In the genomic region with DNA sequence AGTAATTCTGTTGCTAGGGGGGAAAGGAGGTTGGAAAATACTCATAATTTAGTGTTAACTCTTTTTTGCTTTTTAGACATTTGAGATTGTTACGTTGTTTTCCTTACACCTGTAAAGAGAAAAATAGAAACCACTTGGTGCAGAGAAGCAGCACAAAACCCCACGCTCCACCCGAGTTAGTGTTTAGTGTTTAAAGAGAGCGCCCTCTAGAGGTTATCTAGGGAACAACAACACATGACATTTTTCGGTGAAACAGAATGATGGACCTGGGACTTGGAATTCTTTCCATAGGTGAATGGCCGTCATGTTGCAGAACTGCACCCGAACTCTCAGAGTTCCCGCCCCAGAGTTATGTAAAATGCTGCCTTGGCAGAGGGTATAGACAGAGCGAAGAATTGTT, we compare ENCODE assay signal across 9 mouse cellular contexts. TPM values are rescaled to one million over a fixed set of nuclear protein-coding genes. Genes with fewer than 3 reads are reported as not detected.
DNase-seq lines count a peak whose midpoint lies in the region; ATAC-seq and TF ChIP-seq lines count a peak whose summit lies in the region.
"Had no signal": no experiment of that assay in that cellular context is flagged by ENCODE, and none has a peak within 500 bp of the region (broad histone marks: within the 10 kb centered on the region; RNA-seq: fewer than 3 reads in every experiment).

No protein-coding gene starts in this region.

- DNase-seq in adrenal gland, adult (ENCODE audit: inconsistent age in 2 of 2, low spot score in 1 of 2), result peak; percentile 29 to 86
- DNase-seq in adrenal gland, postnatal 4 days (ENCODE audit: low spot score in 2 of 2), result no peak
- DNase-seq in midbrain, embryonic 14.5 days, result peak; percentile 73
- no peak for DNase-seq in midbrain, embryonic 10.5 days (ENCODE audit: low spot score)
- DNase-seq in cerebellum, adult 8-10 months, result peak; percentile 60
- DNase-seq in kidney, postnatal 0 days (ENCODE audit: low spot score), result peak; percentile 65
- peak; percentile 74 for DNase-seq in lung, postnatal 25 days (ENCODE audit: low spot score)
- no peak for DNase-seq in forebrain, embryonic 10.5 days (ENCODE audit: extremely low spot score, low spot score)

- no peak overlapping the region for H3K4me3 ChIP-seq in midbrain, embryonic 14.5 days (replicated peaks; ENCODE audit: low read depth, low read length)
- H3K4me3 ChIP-seq in midbrain, embryonic 10.5 days, result no peak overlapping the region
- H3K4me3 ChIP-seq in kidney, postnatal 0 days (replicated peaks; ENCODE audit: low read depth, low read length), result no peak overlapping the region
- H3K4me3 ChIP-seq in forebrain, embryonic 10.5 days, result no peak overlapping the region
- H3K4me3 ChIP-seq: heart, embryonic 13.5 days had no signal

- 31% methylated on average over 9 of the region's 9 CpGs for WGBS in midbrain, embryonic 14.5 days
- 33% methylated on average over 9 of the region's 9 CpGs for WGBS in midbrain, embryonic 10.5 days
- WGBS in kidney, postnatal 0 days, result 24% methylated on average over 9 of the region's 9 CpGs
- WGBS in forebrain, embryonic 10.5 days, result 36% methylated on average over 9 of the region's 9 CpGs

- H3K27me3 ChIP-seq in midbrain, embryonic 14.5 days (ENCODE audit: control insufficient read depth, insufficient read depth, low read length), result no peaks in the 10 kb centered on the region
- no peaks in the 10 kb centered on the region for H3K27me3 ChIP-seq in midbrain, embryonic 10.5 days (ENCODE audit: low read depth, poor library complexity, severe bottlenecking)
- H3K27me3 ChIP-seq in kidney, postnatal 0 days (ENCODE audit: insufficient read depth, low read length), result no peaks in the 10 kb centered on the region
- no peaks in the 10 kb centered on the region; the same call in 1 of the 2 replicates for H3K27me3 ChIP-seq in forebrain, embryonic 10.5 days (ENCODE audit: poor library complexity, severe bottlenecking)

- TF ChIP-seq CTCF in kidney, postnatal 0 days (IDR thresholded peaks at IDR 0.05; ENCODE audit: low read depth), result peak; percentile 84

- H3K9ac ChIP-seq in midbrain, embryonic 14.5 days (replicated peaks; ENCODE audit: low read length), result no peak overlapping the region
- H3K9ac ChIP-seq in kidney, postnatal 0 days (ENCODE audit: low read depth, low read length), result no peak overlapping the region
- H3K9ac ChIP-seq: heart, embryonic 13.5 days had no signal

- H3K27ac ChIP-seq in midbrain, embryonic 14.5 days (replicated peaks; ENCODE audit: low read depth, low read length), result no peak overlapping the region
- H3K27ac ChIP-seq in midbrain, embryonic 10.5 days (replicated peaks), result no peak overlapping the region
- no peak overlapping the region for H3K27ac ChIP-seq in kidney, postnatal 0 days
- no peak overlapping the region for H3K27ac ChIP-seq in forebrain, embryonic 10.5 days
- H3K27ac ChIP-seq: heart, embryonic 13.5 days had no signal

- no peaks in the 10 kb centered on the region for H3K9me3 ChIP-seq in midbrain, embryonic 14.5 days (ENCODE audit: control insufficient read depth, low read length)
- H3K9me3 ChIP-seq in midbrain, embryonic 10.5 days (replicated peaks), result no peaks in the 10 kb centered on the region
- H3K9me3 ChIP-seq in kidney, postnatal 0 days (replicated peaks; ENCODE audit: low read length), result no peaks in the 10 kb centered on the region
- H3K9me3 ChIP-seq in forebrain, embryonic 10.5 days, result no peaks in the 10 kb centered on the region
- H3K9me3 ChIP-seq: heart, embryonic 13.5 days had no signal

- no peaks in the 10 kb centered on the region for H3K36me3 ChIP-seq in midbrain, embryonic 14.5 days (ENCODE audit: control insufficient read depth, insufficient read depth, low read length)
- H3K36me3 ChIP-seq in midbrain, embryonic 10.5 days, result no peaks in the 10 kb centered on the region
- no peaks in the 10 kb centered on the region for H3K36me3 ChIP-seq in kidney, postnatal 0 days (ENCODE audit: insufficient read depth, low read length)
- no peaks in the 10 kb centered on the region for H3K36me3 ChIP-seq in forebrain, embryonic 10.5 days (replicated peaks)
- H3K36me3 ChIP-seq: heart, embryonic 13.5 days had no signal

- no peak overlapping the region for H3K4me2 ChIP-seq in midbrain, embryonic 14.5 days (ENCODE audit: low read length)
- no peak overlapping the region for H3K4me2 ChIP-seq in kidney, postnatal 0 days (ENCODE audit: low read length)
- H3K4me2 ChIP-seq: heart, embryonic 13.5 days had no signal

- no peak for ATAC-seq in midbrain, embryonic 14.5 days (ENCODE audit: low FRiP score, low TSS enrichment)
- ATAC-seq in kidney, postnatal 0 days (replicated peaks; ENCODE audit: low FRiP score, low read depth), result no peak

- H3K4me1 ChIP-seq in midbrain, embryonic 14.5 days (ENCODE audit: control insufficient read depth, insufficient read depth, low read length), result no peaks in the 10 kb centered on the region
- no peaks in the 10 kb centered on the region for H3K4me1 ChIP-seq in midbrain, embryonic 10.5 days
- H3K4me1 ChIP-seq in kidney, postnatal 0 days (replicated peaks; ENCODE audit: insufficient read depth, low read length), result no peaks in the 10 kb centered on the region; the same call in 1 of the 2 replicates
- no peaks in the 10 kb centered on the region; the same call in 1 of the 2 replicates for H3K4me1 ChIP-seq in forebrain, embryonic 10.5 days
- H3K4me1 ChIP-seq: heart, embryonic 13.5 days had no signal

RNA-seq across cellular contexts. Expression of a gene that starts 13.1 kb away (rescaled TPM):
- total RNA-seq in adrenal gland, postnatal 4 days (2021), result not detected
- not detected in 2 replicates for polyA plus RNA-seq in midbrain, embryonic 14.5 days (2014; fragmentation: Nextera tagmentation; extraction: Ambion mirVana)
- not detected in 2 replicates for polyA plus RNA-seq in midbrain, embryonic 10.5 days (2016; fragmentation: Nextera tagmentation; extraction: Ambion mirVana)
- 0.10 and 0.16 TPM in 2 replicates for polyA plus RNA-seq in kidney, postnatal 0 days (2015; fragmentation: Nextera tagmentation; extraction: Ambion mirVana)
- polyA plus RNA-seq in forebrain, embryonic 10.5 days (2016; fragmentation: Nextera tagmentation; extraction: Ambion mirVana), result not detected in 2 replicates
- polyA plus RNA-seq: heart, embryonic 13.5 days had no signal

RNA-seq across cellular contexts. Expression of a gene that starts 42.5 kb away (rescaled TPM):
- 1 to 10 TPM in 1 of 2 experiments, under 1 TPM in 1; 0.95 to 1.5 TPM for total RNA-seq in adrenal gland, postnatal 4 days (2021)
- not detected in 2 replicates for polyA plus RNA-seq in midbrain, embryonic 14.5 days (2014; fragmentation: Nextera tagmentation; extraction: Ambion mirVana)
- 0.26 TPM in 1 of 2 replicates, not detected in the other for polyA plus RNA-seq in midbrain, embryonic 10.5 days (2016; fragmentation: Nextera tagmentation; extraction: Ambion mirVana)
- polyA plus RNA-seq in kidney, postnatal 0 days (2015; fragmentation: Nextera tagmentation; extraction: Ambion mirVana), result 2.3 and 2.4 TPM in 2 replicates
- polyA plus RNA-seq in forebrain, embryonic 10.5 days (2016; fragmentation: Nextera tagmentation; extraction: Ambion mirVana), result 0.10 and 0.29 TPM in 2 replicates

RNA-seq across cellular contexts. Expression of a gene that starts 54.2 kb away (rescaled TPM):
- total RNA-seq in adrenal gland, postnatal 4 days (2021), result 1 to 10 TPM; 3.4 to 3.7 TPM
- 0.11 and 0.33 TPM in 2 replicates for polyA plus RNA-seq in midbrain, embryonic 14.5 days (2014; fragmentation: Nextera tagmentation; extraction: Ambion mirVana)
- polyA plus RNA-seq in midbrain, embryonic 10.5 days (2016; fragmentation: Nextera tagmentation; extraction: Ambion mirVana), result 2.5 TPM in 2 replicates
- polyA plus RNA-seq in kidney, postnatal 0 days (2015; fragmentation: Nextera tagmentation; extraction: Ambion mirVana), result 3.8 and 4.0 TPM in 2 replicates
- 2.5 and 2.7 TPM in 2 replicates for polyA plus RNA-seq in forebrain, embryonic 10.5 days (2016; fragmentation: Nextera tagmentation; extraction: Ambion mirVana)

Comparison
In these comparisons a context has a peak if more than half of its experiments do, and no peak if none do; other contexts are left out.
1. DNase-seq: peak in adrenal gland, adult (2 of 2), midbrain, embryonic 14.5 days (single experiment), cerebellum, adult 8-10 months (single experiment), kidney, postnatal 0 days (single experiment) and lung, postnatal 25 days (single experiment); none in adrenal gland, postnatal 4 days (0 of 2), midbrain, embryonic 10.5 days (single experiment) and forebrain, embryonic 10.5 days (single experiment).